Mouse (Mus musculus): Measurements from ENCODE around the gene Wsb1.
"Not testable (repeated sequence)": the region's sequence is repeated elsewhere in the genome, so short reads cannot be mapped to it uniquely, and the experiment has no call there.

Wsb1 gene

GRCm38 (mm10) chr11:79254391-79255098 lies at the start of gene Wsb1:
Gene Wsb1 (minus strand): TSS chr11:79254671.
- DNase-seq (ENCODE audit: low spot score): peak; percentile 95

- DNase-seq (ENCODE audit: low spot score): not testable (repeated sequence)
These were observed 49.8 kb upstream of the Wsb1 start for GRCm38 (mm10) chr11:79304245-79304644.

DNA sequence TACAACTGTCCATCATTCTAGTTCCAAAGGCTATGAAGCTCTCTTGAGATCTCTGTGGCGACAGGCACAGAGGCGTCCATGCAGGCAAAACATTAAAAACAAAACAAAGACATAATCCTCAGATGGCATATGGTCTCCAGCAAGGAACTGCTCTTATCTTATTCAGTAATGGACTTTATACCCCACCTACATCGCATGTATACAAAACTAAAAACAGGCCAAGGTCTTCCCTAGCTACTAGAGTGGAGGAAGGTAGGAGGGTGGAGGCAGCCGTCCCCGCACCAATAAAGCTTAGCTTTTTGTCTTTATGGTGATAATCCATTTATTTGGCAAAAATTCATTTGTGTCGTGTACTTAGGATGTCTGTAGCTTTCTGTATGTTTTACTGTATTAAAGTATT lies 48.6 kb upstream of the Wsb1 start:
- no peak for DNase-seq (ENCODE audit: low spot score)

GRCm38 (mm10) chr11:79299719-79300431 lies 45.4 kb upstream of the Wsb1 start:
- DNase-seq (ENCODE audit: low spot score): no peak

GRCm38 (mm10) chr11:79296856-79297491 lies 42.5 kb upstream of the Wsb1 start, which contains the start of gene Gm9964:
Gene Gm9964 (minus strand): TSS chr11:79296906.
- DNase-seq (ENCODE audit: low spot score): no peak

GRCm38 (mm10) chr11:79296167-79296566 lies 41.7 kb upstream of the Wsb1 start:
- peak; percentile 65 for DNase-seq (ENCODE audit: low spot score)

GRCm38 (mm10) chr11:79293971-79294370 lies 39.5 kb upstream of the Wsb1 start:
- no peak for DNase-seq (ENCODE audit: low spot score)

DNA sequence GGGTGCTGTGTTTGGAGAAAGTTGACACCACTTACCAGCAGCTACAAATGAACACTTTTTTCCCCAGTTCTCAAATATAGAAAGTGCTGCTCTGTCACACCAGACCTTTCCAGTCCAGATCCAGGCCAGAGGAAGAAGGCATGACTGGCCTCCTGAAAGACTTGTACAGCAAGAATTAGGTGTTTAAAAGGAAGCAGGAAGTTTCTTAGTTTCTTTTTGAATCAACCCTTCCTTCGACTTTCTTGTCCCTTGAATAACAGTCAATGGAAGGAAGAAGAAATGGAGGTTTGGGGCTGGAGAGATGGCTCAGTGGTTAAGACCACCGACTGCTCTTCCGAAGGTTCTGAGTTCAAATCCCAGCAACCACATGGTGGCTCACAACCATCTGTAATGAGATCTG lies 38.6 kb upstream of the Wsb1 start:
- no peak for DNase-seq (ENCODE audit: low spot score)

DNA sequence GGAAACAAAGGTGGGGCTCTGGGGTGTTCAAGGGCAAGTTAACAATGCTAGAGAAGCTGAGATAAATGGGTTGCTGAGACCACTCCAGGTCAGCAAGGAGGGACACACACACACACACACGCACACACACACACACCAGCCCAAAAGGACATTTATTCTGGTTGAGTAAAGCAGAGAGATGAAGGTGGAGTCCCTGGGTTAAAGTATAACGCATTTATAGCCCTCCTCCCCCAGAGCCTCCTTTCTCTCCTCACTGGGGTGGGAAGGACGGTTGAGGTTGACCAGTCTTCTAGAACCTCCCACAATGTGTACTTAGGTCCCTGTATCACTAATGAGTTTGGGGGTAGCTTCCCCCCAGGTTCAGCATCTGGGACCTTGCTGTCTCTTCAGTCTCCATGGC lies 37.7 kb upstream of the Wsb1 start:
- DNase-seq (ENCODE audit: low spot score): no peak

DNA sequence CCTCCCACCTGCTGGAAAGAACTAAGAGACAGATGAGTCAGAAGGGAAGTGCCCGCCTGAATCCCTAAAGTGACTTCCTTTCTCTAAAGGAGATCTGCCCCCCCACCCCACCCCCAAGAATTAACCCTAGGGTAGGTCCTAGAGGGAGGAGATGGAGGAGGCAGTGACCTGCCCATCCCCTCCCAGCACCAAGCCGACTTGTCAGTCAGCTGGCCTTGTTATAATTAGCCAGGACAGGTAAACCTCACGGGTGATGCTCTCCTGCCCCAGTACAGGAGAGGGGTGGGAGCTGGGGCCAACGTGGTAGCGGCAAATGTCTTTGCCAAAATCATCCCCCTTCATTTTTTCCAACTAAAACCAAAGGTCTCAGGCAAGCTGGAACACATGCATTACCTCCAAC lies 37.2 kb upstream of the Wsb1 start:
- DNase-seq (ENCODE audit: low spot score): no peak

- DNase-seq (ENCODE audit: low spot score): peak; percentile 33
These were observed 36.0 kb upstream of the Wsb1 start for GRCm38 (mm10) chr11:79290473-79290872.

DNA sequence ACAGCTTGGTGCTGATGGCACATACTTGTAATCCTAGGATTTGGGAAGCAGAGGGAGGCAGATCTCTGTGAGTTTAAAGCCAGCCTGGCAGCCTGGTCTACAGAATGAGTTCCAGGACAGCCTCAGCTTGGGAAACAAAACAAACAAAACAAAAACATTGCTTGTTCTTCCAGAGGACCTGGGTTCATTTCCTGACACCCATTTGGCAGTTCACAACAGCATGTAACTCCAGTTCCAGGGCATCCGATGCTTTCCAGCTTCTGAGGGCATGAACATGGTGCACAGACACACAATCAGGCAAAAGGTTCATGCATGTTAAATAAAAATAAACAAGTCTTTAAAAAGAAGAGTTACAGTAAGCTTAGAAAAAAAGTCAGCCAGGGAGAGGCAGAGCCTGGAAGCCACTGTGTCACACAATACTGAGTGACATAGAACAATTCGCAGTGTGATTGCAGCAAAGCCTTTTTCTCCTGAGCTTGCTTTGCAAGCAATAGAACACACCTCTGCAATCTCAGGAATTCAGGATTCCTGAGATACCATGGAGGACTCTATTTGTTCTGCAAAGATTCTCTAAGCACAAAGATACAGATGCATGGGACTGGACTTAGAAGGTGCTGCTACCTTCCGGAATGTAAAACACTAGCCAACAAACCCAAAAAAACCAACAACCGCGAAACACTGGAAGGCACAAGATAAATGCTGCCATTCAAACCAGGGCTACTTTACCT lies 34.6 kb upstream of the Wsb1 start:
- no peak for DNase-seq (ENCODE audit: low spot score)

DNA sequence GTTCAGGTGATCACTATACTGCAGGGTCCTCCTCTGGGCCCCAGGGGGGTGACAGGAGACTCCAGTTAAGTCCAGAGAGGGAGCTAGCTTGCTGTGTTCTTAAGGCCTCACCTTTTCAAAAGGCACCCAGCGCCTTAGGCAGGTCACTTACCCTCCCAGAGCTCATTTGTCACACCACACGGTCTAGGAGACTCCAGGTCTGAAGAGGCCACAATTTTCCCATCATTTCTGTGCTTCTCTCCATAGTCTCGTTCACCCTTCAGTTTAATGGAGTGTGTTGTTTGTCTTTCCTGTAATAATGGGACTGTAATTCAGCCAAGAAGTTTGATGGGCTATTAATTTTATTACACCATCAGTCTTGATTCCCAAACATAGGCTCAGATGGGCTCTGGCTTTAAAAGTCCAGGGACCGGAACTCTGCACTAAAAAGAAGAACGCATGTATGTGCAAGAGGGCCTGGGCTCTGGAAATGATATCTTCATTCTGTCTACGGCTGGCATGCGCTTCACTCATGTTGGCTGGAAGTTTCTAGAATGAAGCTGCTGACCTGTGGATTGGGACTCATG lies 33.9 kb upstream of the Wsb1 start:
- DNase-seq (ENCODE audit: low spot score): no peak

GRCm38 (mm10) chr11:79287447-79287846 lies 33.0 kb upstream of the Wsb1 start:
- DNase-seq (ENCODE audit: low spot score): peak; percentile 34

DNA sequence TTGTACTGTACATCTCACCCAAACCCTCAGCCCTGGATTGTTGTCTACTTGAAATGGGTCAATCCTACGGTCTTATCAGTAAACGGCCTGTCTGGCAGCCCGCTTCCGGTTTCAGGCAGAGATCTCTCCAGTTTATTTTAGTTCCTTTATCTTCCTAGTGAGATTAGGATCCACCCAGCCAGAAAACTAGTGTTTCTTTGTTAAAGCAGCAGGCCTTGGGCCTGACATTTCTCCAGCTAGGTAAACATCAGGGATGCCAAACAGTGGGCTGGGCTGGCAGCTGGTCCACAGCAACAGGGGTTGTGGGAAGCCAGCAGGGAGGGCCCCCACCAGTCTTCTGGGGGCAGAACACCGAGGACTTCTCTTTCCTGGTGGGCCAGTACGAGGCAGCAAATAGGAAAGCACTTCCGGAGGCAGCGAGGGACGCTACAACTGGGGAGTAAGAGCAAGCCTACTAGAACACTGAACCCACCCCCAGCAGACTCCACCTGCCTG lies 31.9 kb upstream of the Wsb1 start:
- no peak for DNase-seq (ENCODE audit: low spot score)

DNA sequence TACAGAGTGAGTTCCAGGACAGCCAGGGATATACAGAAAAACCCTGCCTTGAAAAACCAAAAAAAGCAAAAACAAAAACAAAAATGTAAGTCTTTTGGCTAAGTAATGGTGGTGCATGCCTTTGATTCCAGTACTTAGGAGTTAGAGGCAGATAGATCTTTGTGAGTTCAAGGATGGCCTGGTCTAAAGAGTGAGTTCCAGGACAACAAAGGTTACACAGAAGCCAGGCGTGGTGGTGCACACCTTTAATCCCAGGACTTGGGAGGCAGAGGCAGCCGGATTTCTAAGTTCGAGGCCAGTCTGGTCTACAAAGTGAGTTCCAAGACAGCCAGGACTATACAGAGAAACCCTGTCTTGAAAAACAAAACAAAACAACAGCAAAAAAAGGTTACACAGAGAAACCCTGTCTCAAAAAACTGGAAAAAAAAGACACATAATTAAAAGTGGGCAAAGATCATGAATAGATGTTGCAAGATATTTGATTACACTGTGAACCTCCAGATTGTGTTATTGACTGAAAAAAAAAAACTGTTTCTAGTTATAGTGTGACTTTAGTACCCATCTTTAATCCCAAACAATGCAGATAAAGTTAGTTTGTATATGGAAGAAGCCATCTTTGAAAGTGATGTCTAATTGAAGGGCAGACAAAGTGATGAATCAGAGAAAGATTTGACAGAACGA lies 29.0 kb upstream of the Wsb1 start:
- no peak for DNase-seq (ENCODE audit: low spot score)

GRCm38 (mm10) chr11:79281396-79281795 lies 26.9 kb upstream of the Wsb1 start:
- DNase-seq (ENCODE audit: low spot score): no peak

GRCm38 (mm10) chr11:79279732-79280405 lies 25.4 kb upstream of the Wsb1 start:
- no peak for DNase-seq (ENCODE audit: low spot score)

GRCm38 (mm10) chr11:79273757-79274156 lies 19.3 kb upstream of the Wsb1 start:
- DNase-seq (ENCODE audit: low spot score): no peak

DNA sequence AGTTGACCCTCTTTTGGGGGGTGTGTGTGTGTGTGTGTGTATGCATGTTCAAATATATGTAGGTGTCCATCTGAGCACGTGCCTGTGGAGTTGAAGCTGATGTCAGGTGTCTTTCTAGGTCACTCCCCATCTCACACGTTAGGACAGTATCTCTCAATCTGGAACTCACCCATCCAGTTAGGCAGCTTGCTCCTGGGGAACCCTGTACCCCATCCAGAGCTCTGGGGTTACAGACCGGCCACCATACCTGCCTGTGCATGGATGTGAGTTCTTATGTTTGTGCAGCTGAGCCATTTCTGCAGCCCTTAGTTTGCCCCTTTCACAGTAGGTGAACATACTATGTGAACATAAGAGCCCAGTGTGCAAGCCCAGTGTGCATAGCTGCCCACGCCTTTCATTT lies 18.6 kb upstream of the Wsb1 start:
- no peak for DNase-seq (ENCODE audit: low spot score)

DNA sequence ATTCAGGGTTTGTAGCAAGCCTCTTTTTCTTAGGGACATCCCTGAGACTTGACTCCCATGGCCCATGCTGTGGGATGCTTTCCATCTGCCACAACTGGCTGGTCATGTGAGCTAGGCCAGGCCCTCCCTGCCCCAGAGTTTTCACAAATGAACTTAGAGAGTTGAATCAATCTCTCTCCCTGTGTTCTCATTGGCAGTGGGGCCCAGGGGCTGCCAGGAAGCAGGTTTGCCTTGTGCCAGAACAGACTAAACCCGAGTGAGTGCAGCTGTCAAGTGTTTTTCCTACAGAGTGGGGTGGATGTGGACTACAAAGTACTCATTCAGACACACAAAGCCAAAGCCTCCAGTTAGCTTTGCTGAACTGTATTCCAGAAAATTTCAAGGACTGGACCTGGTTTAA lies 12.7 kb upstream of the Wsb1 start:
- DNase-seq (ENCODE audit: low spot score): peak; percentile 58
